Mouse (Mus musculus) cortical plate, adult 2 months (tissue): ENCODE measurements at regions not wholly inside any gene's neighbourhood (a gene's known extent, or its start where the extent isn't known, plus 50 kb on each side); places are given as distances from the start of the nearest gene placed in this dataset.
"Not testable (repeated sequence)": the region's sequence is repeated elsewhere in the genome, so short reads cannot be mapped to it uniquely, and the experiment has no call there.

Source experiments
- H3K27ac ChIP-seq: fragments of 200-500 bp; 2 replicates; pipeline ENCODE4 v1.5.1; 2012; ENCODE audit warnings: low read length, control low read depth, inconsistent platforms; ENCODE audit not compliant: insufficient read depth
- H3K4me1 ChIP-seq: fragments of 200-500 bp; 2 replicates; pipeline ENCODE4 v1.6.1; 2011; ENCODE audit warnings: low read length; ENCODE audit not compliant: control insufficient read depth, insufficient read depth
- H3K4me3 ChIP-seq: fragments of 200-500 bp; 2 replicates; pipeline ENCODE4 v1.5.1; 2011; ENCODE audit warnings: mild to moderate bottlenecking, low read length, control low read depth; ENCODE audit not compliant: insufficient read depth
- CTCF ChIP-seq: fragments of 200-500 bp; IDR thresholded peaks from 2 replicates; pipeline ENCODE4 v1.5.1; 2011; ENCODE audit warnings: mild to moderate bottlenecking, control low read depth, low read length; ENCODE audit not compliant: insufficient read depth; ENCODE audit errors: extremely low read depth
- POLR2A ChIP-seq: fragments of 200-500 bp; IDR thresholded peaks from 2 replicates; pipeline ENCODE4 v1.6.1; 2011; ENCODE audit warnings: mild to moderate bottlenecking, low read length, control low read depth; ENCODE audit not compliant: insufficient read depth; ENCODE audit errors: extremely low read depth

GRCm38 (mm10) chr8:126867121-126867988, 78.3 kb downstream of the Tomm20 start:
- no peak overlapping the region for H3K4me3 ChIP-seq
- peaks cover 5% of the 10 kb centered on the region for H3K4me1 ChIP-seq
- TF ChIP-seq CTCF, result no peak
- TF ChIP-seq POLR2A, result no peak
- H3K27ac ChIP-seq, result no peak overlapping the region

DNA sequence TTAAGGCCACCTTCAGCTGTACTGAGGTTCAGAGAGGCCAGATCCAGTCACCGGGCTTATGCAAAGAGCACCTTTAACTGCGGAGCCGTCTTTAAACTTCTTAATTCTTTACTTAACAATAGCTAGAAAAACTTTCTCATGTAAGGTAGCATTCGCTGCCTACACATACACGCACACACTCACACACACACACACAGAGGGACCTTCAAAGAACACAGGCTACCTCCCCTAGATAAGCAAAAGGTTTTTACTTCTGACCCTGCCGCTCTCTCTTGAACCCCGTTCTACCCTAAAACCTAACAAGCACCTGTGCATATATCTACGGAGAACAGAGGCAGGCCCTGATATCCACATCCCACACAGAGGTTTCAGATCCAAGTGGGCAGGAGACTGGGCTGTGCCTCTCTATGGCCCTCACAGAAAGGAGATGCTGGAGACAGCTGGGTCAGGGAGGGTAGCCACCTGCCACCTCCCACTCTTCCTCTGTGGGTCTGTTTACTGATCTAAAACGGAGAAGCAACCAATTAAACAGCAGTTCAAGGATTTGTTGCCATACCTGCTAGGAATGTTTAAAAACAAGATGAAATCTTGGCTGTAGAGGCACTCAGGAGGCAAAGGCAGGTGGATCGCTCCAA, 81.2 kb downstream of the Tomm20 start:
- Histone ChIP-seq H3K4me3 (no peak overlapping the region), H3K27ac (no peak overlapping the region), H3K4me1 (no peaks in the 10 kb centered on the region)
- TF ChIP-seq CTCF (no peak), POLR2A (no peak)

GRCm38 (mm10) chr8:126863661-126864060, 82.0 kb downstream of the Tomm20 start:
- H3K4me3 ChIP-seq, H3K4me1 ChIP-seq, H3K27ac ChIP-seq: not testable (repeated sequence)

DNA sequence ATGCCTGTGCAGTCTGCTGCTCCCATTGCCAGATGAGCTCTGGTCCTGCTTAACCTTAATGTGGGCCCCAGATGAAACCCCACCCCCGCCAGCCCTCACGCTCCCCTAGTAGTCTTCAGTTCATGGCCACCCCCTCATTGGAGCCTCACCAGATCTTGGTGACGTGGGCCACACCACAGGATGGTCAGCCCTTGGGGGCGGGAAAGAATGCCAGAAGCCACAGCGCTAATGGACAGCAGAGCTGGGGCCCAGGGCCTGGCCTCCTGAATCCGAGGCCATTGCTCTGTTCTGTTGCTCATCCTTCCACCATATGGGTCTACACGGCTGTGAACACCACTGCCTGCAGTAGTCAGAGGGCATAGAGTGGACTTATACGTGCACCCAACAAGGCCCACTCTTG, 83.9 kb downstream of the Tomm20 start:
- Histone ChIP-seq H3K27ac (no peak overlapping the region), H3K4me3 (no peak overlapping the region), H3K4me1 (no peaks in the 10 kb centered on the region)
- TF ChIP-seq POLR2A, result no peak

- Histone ChIP-seq H3K4me1 (no peaks in the 10 kb centered on the region), H3K27ac (no peak overlapping the region), H3K4me3 (no peak overlapping the region)
- TF ChIP-seq POLR2A (no peak), CTCF (no peak)
Measured at GRCm38 (mm10) chr8:126860630-126861029, 85.0 kb downstream of the Tomm20 start.

- no peak overlapping the region for H3K4me3 ChIP-seq
- H3K4me1 ChIP-seq, result no peaks in the 10 kb centered on the region
- no peak overlapping the region for H3K27ac ChIP-seq
- TF ChIP-seq POLR2A (no peak), CTCF (no peak)
Measured at GRCm38 (mm10) chr8:126859706-126860424, 85.8 kb downstream of the Tomm20 start.

DNA sequence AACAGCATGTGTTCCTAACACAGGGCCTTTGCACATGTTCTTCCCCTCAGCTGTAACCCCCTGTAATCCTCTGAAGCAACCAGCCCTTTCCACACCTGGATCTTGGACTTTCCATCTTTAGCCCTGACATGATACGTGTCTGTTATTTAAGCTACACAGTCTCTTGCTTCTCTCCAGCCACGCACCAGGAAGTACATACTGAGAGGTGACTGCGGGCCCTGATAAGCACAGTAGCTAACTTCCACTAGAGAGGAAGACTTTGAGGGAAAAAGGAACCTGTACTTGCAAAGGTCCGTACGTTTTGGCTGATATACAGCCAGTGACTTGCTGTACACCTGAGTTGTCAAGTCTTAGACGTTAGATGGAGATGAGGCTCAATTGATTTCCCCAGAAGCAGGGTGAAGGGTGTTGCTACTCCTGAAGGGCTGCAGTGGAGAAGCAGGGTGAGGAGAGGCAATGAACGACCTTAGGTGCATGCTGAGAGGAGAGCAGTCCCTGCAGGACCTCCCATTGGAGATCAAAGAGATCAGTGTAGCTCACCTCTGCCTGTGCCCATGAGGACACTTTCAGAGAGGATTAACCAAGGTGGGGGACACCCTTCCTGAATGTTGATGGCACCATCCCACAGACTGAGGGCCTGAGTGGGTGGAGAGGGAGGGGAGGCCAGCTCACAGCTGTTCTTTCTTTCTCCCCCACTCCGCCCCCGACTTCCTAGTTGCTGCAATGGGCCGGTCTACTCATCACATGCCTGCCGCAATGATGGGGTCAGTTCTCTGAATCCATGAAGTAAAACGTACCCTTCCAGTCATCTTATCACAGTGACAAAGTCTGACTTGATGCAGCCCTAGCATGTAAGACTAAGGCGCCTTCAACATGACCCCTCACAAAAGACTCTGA, 88.1 kb downstream of the Tomm20 start:
- Histone ChIP-seq H3K27ac (no peak overlapping the region), H3K4me1 (no peaks in the 10 kb centered on the region), H3K4me3 (no peak overlapping the region)
- no peak for TF ChIP-seq CTCF

DNA sequence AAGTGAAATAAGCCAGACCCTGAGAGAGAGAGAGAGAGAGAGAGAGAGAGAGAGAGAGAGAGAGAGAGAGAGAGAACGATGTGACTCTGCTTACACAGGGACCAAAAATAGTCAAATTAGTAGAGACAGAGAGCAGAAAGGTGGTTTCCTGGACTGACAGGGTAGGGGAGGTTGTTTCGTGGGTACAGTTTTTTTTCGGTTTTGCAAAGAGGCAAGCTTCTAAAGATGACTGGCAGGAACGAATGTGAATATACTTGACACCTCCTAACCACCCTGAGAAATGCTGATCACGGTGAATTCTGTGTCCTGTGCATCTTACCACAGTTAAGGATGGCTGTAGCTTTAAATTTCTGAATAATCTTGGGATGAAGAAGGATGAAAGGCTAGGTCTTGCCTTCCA, 89.7 kb downstream of the Tomm20 start:
- TF ChIP-seq CTCF, result no peak
- TF ChIP-seq POLR2A, result no peak
- H3K4me3 ChIP-seq, result no peak overlapping the region
- no peaks in the 10 kb centered on the region for H3K4me1 ChIP-seq
- H3K27ac ChIP-seq, result no peak overlapping the region

GRCm38 (mm10) chr8:126855056-126855609, 90.5 kb downstream of the Tomm20 start:
- Histone ChIP-seq H3K4me3 (no peak overlapping the region), H3K4me1 (no peaks in the 10 kb centered on the region), H3K27ac (no peak overlapping the region)
- TF ChIP-seq CTCF (no peak), POLR2A (no peak)
